Mouse (Mus musculus): Measurements from ENCODE around the gene Kif1b. TPM values are rescaled to one million over a fixed set of nuclear protein-coding genes. Genes with fewer than 3 reads are reported as not detected.

The Kif1b gene
- total and polyA plus RNA-seq, 3 experiments, result 10.0 to 27.6 (median 17.0) TPM

DNA sequence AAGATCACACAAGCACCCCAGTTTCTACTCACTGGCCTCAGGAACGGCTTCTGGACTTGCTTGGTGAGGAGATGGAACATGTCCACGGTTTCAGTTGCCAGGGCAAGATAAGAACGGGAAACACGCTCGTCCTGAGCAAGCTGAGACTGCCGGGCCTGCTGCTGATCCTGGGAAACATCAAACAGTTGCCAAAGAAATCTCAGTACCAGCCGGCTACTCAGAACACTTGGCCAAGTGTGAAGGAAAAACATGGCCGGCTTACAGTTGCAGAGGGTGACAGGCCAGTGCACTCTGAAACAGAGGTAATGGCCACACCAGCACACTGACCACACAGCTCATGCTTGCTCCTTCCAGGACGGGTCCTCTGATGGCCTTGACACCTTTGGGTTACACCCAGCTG is 29.9 kb upstream of the Kif1b start:
- dilution Hi-C loops (cut with MboI; ENCODE audit: extremely low pct_ligation_motif_present, extremely low pct_unique_long_range_greater_than_20kb, low sequenced_read_pairs) (no loop called here), in situ Hi-C loops (cut with MboI; ENCODE audit: low pct_ligation_motif_present, low pct_unique_long_range_greater_than_20kb, low sequenced_read_pairs) (no loop called here)
- no peaks in the 10 kb centered on the region for H3K27me3 ChIP-seq (replicated peaks)
- no peaks in the 10 kb centered on the region for H3K79me2 ChIP-seq (replicated peaks; ENCODE audit: control insufficient read depth, extremely low read depth, insufficient read depth, poor library complexity, severe bottlenecking)
- no peaks in the 10 kb centered on the region for H3K9me3 ChIP-seq (replicated peaks; ENCODE audit: low read length)
- TF ChIP-seq PAX5 (IDR thresholded peaks at IDR 0.05; ENCODE audit: low read length), result no peak
- TF ChIP-seq MAZ (IDR thresholded peaks at IDR 0.05; ENCODE audit: low read depth, low read length), result no peak
- no peak for TF ChIP-seq NELFE (IDR thresholded peaks at IDR 0.05; ENCODE audit: low read depth, low read length)
- no peak overlapping the region for H3K9ac ChIP-seq (ENCODE audit: insufficient read depth, low read depth)
- no peak overlapping the region for H3K27ac ChIP-seq (ENCODE audit: insufficient read depth, low read depth)
- H3K36me3 ChIP-seq (replicated peaks in 1 of 2; ENCODE audit: control insufficient read depth in 1 of 2, insufficient read depth in 1 of 2, low read length in 1 of 2), result peaks cover 57 to 86% of the 10 kb centered on the region in 2 experiments
- DNase-seq (ENCODE audit: extremely low read depth), result no peak
- no peak overlapping the region for H3K4me2 ChIP-seq (ENCODE audit: insufficient read depth, low read depth, poor library complexity, severe bottlenecking)
- no peak overlapping the region for H3K4me3 ChIP-seq (replicated peaks in 1 of 3; ENCODE audit: low read depth in 2 of 3, low read length in 2 of 3, poor library complexity in 1 of 3)
- H3K4me1 ChIP-seq (ENCODE audit: control insufficient read depth in 1 of 2, insufficient read depth in 2 of 2), result peaks cover 14 to 26% of the 10 kb centered on the region in 2 experiments

DNA sequence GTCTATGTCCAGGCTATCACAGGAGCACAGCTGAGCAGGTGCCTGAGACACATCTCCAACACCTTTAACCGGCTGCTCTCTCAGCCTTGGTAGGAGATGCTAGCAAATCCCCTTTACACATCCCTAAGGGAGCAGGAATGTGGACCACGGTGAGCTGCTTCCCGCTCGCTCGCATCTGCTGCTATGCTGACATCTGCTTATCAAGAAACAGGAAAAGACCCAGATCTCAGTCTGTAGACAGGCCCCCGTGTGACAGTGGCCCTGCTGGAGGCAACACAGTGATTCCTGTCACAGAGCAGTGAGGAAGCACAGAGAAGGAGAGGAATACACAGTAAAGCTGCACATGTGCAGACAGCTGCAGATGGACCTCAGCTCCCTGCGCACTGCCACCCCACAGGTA is 28.8 kb upstream of the Kif1b start:
- H3K4me2 ChIP-seq (ENCODE audit: insufficient read depth, low read depth, poor library complexity, severe bottlenecking), result no peak overlapping the region
- H3K36me3 ChIP-seq (replicated peaks in 1 of 2; ENCODE audit: control insufficient read depth in 1 of 2, insufficient read depth in 1 of 2, low read length in 1 of 2), result peaks cover 55 to 83% of the 10 kb centered on the region in 2 experiments
- peaks cover 14 to 19% of the 10 kb centered on the region in 2 experiments for H3K4me1 ChIP-seq (ENCODE audit: control insufficient read depth in 1 of 2, insufficient read depth in 2 of 2)
- DNase-seq (ENCODE audit: extremely low read depth), result no peak
- in situ Hi-C loops (cut with MboI; ENCODE audit: low pct_ligation_motif_present, low pct_unique_long_range_greater_than_20kb, low sequenced_read_pairs) (no loop called here), dilution Hi-C loops (cut with MboI; ENCODE audit: extremely low pct_ligation_motif_present, extremely low pct_unique_long_range_greater_than_20kb, low sequenced_read_pairs) (no loop called here)
- H3K27me3 ChIP-seq (replicated peaks), result no peaks in the 10 kb centered on the region
- no peaks in the 10 kb centered on the region for H3K9me3 ChIP-seq (replicated peaks; ENCODE audit: low read length)
- H3K9ac ChIP-seq (ENCODE audit: insufficient read depth, low read depth), result no peak overlapping the region
- H3K79me2 ChIP-seq (replicated peaks; ENCODE audit: control insufficient read depth, extremely low read depth, insufficient read depth, poor library complexity, severe bottlenecking), result no peaks in the 10 kb centered on the region
- no peak overlapping the region for H3K27ac ChIP-seq (ENCODE audit: insufficient read depth, low read depth)
- TF ChIP-seq KAT2A (IDR thresholded peaks at IDR 0.05; ENCODE audit: insufficient replicate concordance, low read length) (no peak), CHD1 (IDR thresholded peaks at IDR 0.05; ENCODE audit: low read depth, low read length) (no peak), MXI1 (IDR thresholded peaks at IDR 0.05; ENCODE audit: low read depth, low read length) (no peak), BHLHE40 (IDR thresholded peaks at IDR 0.05; ENCODE audit: low read depth, low read length) (no peak)
- H3K4me3 ChIP-seq (replicated peaks in 1 of 3; ENCODE audit: low read depth in 2 of 3, low read length in 2 of 3, poor library complexity in 1 of 3), result no peak overlapping the region

GRCm38 (mm10) chr4:149334881-149335280 is 27.4 kb upstream of the Kif1b start:
- DNase-seq (ENCODE audit: extremely low read depth), result no peak
- Histone ChIP-seq H3K79me2 (replicated peaks; ENCODE audit: control insufficient read depth, extremely low read depth, insufficient read depth, poor library complexity, severe bottlenecking) (no peaks in the 10 kb centered on the region), H3K4me3 (replicated peaks in 1 of 3; ENCODE audit: low read depth in 2 of 3, low read length in 2 of 3, poor library complexity in 1 of 3) (no peak overlapping the region), H3K4me2 (ENCODE audit: insufficient read depth, low read depth, poor library complexity, severe bottlenecking) (no peak overlapping the region), H3K27ac (ENCODE audit: insufficient read depth, low read depth) (no peak overlapping the region), H3K36me3 (replicated peaks in 1 of 2; ENCODE audit: control insufficient read depth in 1 of 2, insufficient read depth in 1 of 2, low read length in 1 of 2) (peaks cover 69 to 88% of the 10 kb centered on the region in 2 experiments), H3K4me1 (ENCODE audit: control insufficient read depth in 1 of 2, insufficient read depth in 2 of 2) (peaks cover 3 to 5% of the 10 kb centered on the region in 2 experiments), H3K27me3 (replicated peaks) (no peaks in the 10 kb centered on the region), H3K9me3 (replicated peaks; ENCODE audit: low read length) (peaks cover 5% of the 10 kb centered on the region), H3K9ac (ENCODE audit: insufficient read depth, low read depth) (no peak overlapping the region)
- no peak for TF ChIP-seq MAZ (IDR thresholded peaks at IDR 0.05; ENCODE audit: low read depth, low read length)
- no peak for TF ChIP-seq JUND (conservative IDR thresholded peaks at IDR 0.05; ENCODE audit: low read depth, low read length)
- TF ChIP-seq KAT2A (IDR thresholded peaks at IDR 0.05; ENCODE audit: insufficient replicate concordance, low read length), result no peak
- TF ChIP-seq IRF4 (IDR thresholded peaks at IDR 0.05; ENCODE audit: low read depth, low read length), result no peak
- no peak for TF ChIP-seq CTCF (conservative IDR thresholded peaks at IDR 0.05 in 1 of 2, IDR thresholded peaks at IDR 0.05 in 1 of 2; ENCODE audit: low read depth in 2 of 2, low read length in 2 of 2)
- no peak for TF ChIP-seq BHLHE40 (IDR thresholded peaks at IDR 0.05; ENCODE audit: low read depth, low read length)
- no peak for TF ChIP-seq ETS1 (conservative IDR thresholded peaks at IDR 0.05; ENCODE audit: low read depth, low read length)
- no peak for TF ChIP-seq ZMIZ1 (IDR thresholded peaks at IDR 0.05; ENCODE audit: low read depth, low read length)
- TF ChIP-seq E2F4 (IDR thresholded peaks at IDR 0.05; ENCODE audit: insufficient replicate concordance, low read depth, low read length), result no peak
- dilution Hi-C loops (cut with MboI; ENCODE audit: extremely low pct_ligation_motif_present, extremely low pct_unique_long_range_greater_than_20kb, low sequenced_read_pairs), result no loop called here
- in situ Hi-C loops (cut with MboI; ENCODE audit: low pct_ligation_motif_present, low pct_unique_long_range_greater_than_20kb, low sequenced_read_pairs), result no loop called here
